Mouse (Mus musculus) frontal cortex, adult 2 months (tissue): ENCODE measurements around the gene Arap1. TPM values are rescaled to one million over a fixed set of nuclear protein-coding genes. Genes with fewer than 3 reads are reported as not detected.

Experiments used
- DNase-seq, 2 experiments: peaks; one replicate each; pipeline ENCODE4 v3.0.0; 2022; ENCODE audit warnings: low spot score in 1 of 2; ENCODE audit errors: extremely low spot score in 1 of 2
- polyA plus RNA-seq: library from polyadenylated mRNA; depleted of rRNA; stranded (reverse); fragments of >200 nt; gene quantifications from 2 replicates; pipeline ENCODE4 v1.2.3, GENCODE M21; 2012

Gene Arap1
- polyA plus RNA-seq, 1 experiment = 19.5 TPM

GRCm38 (mm10) chr7:101356868-101357267 lies 9.0 kb downstream of the Arap1 start:
- DNase-seq = no peak

- DNase-seq = no peak
Measured at GRCm38 (mm10) chr7:101360406-101360805, 12.5 kb downstream of the Arap1 start.

GRCm38 (mm10) chr7:101361021-101361420 lies 13.2 kb downstream of the Arap1 start:
- no peak for DNase-seq

GRCm38 (mm10) chr7:101361767-101362166 lies 13.9 kb downstream of the Arap1 start:
- no peak for DNase-seq

GRCm38 (mm10) chr7:101362791-101363191 lies 14.9 kb downstream of the Arap1 start:
- DNase-seq = no peak

GRCm38 (mm10) chr7:101363914-101364313 lies 16.0 kb downstream of the Arap1 start:
- DNase-seq = no peak

- no peak for DNase-seq
Measured at GRCm38 (mm10) chr7:101367901-101368852, 20.3 kb downstream of the Arap1 start.

- DNase-seq = no peak
Measured at GRCm38 (mm10) chr7:101369666-101370065, 21.8 kb downstream of the Arap1 start.

GRCm38 (mm10) chr7:101373082-101373481 lies 25.2 kb downstream of the Arap1 start:
- no peak for DNase-seq

- peak in 1 of 2 experiments; percentile 77 for DNase-seq
Measured at GRCm38 (mm10) chr7:101374155-101374554, 26.3 kb downstream of the Arap1 start.

GRCm38 (mm10) chr7:101376701-101377340 lies 29.0 kb downstream of the Arap1 start:
- DNase-seq = no peak

- DNase-seq = no peak
Measured at GRCm38 (mm10) chr7:101377741-101378262, 29.9 kb downstream of the Arap1 start.

- DNase-seq = no peak
Measured at GRCm38 (mm10) chr7:101378285-101378684, 30.4 kb downstream of the Arap1 start.

GRCm38 (mm10) chr7:101378796-101379465 lies 31.1 kb downstream of the Arap1 start:
- no peak for DNase-seq

- no peak for DNase-seq
Measured at GRCm38 (mm10) chr7:101379732-101380131, 31.9 kb downstream of the Arap1 start.

GRCm38 (mm10) chr7:101381512-101381911 lies 33.6 kb downstream of the Arap1 start:
- no peak for DNase-seq

GRCm38 (mm10) chr7:101382378-101382777 lies 34.5 kb downstream of the Arap1 start:
- peak in 1 of 2 experiments; percentile 23 for DNase-seq

GRCm38 (mm10) chr7:101383756-101384155 lies 35.9 kb downstream of the Arap1 start:
- no peak for DNase-seq

- no peak for DNase-seq
Measured at GRCm38 (mm10) chr7:101384931-101385330, 37.1 kb downstream of the Arap1 start.

- DNase-seq = no peak
Measured at GRCm38 (mm10) chr7:101385331-101385733, 37.5 kb downstream of the Arap1 start.
